Mouse (Mus musculus): ENCODE results near the gene Nppb. TPM values are rescaled to one million over a fixed set of nuclear protein-coding genes. Genes with fewer than 3 reads are reported as not detected.

Nppb gene
- polyA plus RNA-seq (2015; fragmentation: Nextera tagmentation; extraction: Ambion mirVana), result not detected in 2 replicates

DNA sequence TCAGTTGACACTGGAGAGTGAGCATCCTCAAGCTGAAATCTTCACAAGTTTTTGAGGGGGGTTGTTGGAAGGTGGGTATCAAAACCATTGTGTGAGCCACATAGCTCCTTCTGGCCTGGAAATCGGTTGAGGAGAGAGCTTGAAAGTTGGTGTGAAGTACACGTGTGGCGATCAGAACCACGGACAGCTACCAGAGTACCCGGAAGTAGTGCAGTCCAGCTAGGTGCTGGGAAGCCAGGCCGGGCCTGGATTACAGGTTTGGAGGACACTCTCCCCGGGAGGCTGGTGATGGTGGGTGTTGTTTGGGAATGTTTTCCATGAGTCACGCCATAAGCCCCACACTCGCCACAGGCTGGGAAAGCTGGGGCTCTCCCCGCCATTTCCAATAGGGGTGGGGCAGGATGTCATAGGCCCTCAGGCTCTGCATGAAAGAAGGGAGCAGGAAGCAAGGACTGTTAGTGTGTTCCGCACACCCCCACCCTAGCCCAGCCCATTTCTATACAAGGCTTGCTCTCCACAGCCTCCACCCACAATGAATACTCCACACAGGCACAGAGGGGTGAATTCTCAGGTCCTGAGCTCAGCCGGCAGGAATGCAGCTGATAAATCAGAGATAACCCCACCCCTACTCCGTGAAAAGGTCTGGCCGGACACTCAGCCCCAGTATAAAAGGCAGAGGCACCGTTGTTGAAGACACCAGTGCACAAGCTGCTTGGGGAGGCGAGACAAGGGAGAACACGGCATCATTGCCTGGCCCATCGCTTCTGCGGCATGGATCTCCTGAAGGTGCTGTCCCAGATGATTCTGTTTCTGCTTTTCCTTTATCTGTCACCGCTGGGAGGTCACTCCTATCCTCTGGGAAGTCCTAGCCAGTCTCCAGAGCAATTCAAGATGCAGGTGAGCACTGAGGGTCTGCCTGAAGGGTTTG lies at the start of gene Nppb:
Nppb (plus strand) TSS at position 584 of the 928 bp plus-strand sequence.
- H3K9me3 ChIP-seq, result no peaks in the 10 kb centered on the region
- H3K4me3 ChIP-seq (replicated peaks), result no peak within 1 kb of the TSS
- no peak within 1 kb of the TSS for H3K9ac ChIP-seq
- WGBS, result 26% methylated on average over 20 of the region's 20 CpGs
- peak; percentile 75 for ATAC-seq
- H3K4me1 ChIP-seq (replicated peaks), result no peaks in the 10 kb centered on the region
- no peaks in the 10 kb centered on the region; the same call in 1 of the 2 replicates for H3K27me3 ChIP-seq (replicated peaks)
- H3K4me2 ChIP-seq (replicated peaks), result peak within 1 kb of the TSS; percentile 39; the same call in 1 of the 2 replicates
- no peaks in the 10 kb centered on the region for H3K36me3 ChIP-seq
- no peak within 1 kb of the TSS for H3K27ac ChIP-seq

DNA sequence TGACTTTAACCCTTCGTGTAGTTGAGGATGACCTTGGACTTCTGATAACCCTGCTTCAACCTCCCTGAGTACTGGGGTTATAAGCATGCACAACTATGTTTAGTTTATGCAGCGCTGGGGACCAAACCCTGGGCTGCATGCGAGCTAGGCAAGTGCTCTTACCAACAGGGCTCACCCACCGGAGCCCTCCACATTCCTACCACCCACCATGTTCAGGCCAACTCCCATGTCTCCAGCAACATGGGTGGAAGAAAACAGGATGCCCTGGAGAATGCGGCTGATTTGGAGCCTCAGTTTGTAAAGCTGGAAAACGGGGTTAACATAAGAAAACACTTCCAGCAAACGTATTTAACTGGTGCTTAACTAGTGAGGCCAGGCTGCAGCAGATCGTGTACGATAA lies 49.7 kb upstream of the Nppb start:
- H3K27me3 ChIP-seq (replicated peaks), result no peaks in the 10 kb centered on the region
- peak overlapping the region; percentile 66 for H3K4me3 ChIP-seq (replicated peaks)
- WGBS, result 21% methylated on average over 9 of the region's 9 CpGs
- peak overlapping the region; percentile 75 for H3K9ac ChIP-seq
- H3K36me3 ChIP-seq, result no peaks in the 10 kb centered on the region
- no peaks in the 10 kb centered on the region for H3K9me3 ChIP-seq
- no peak for ATAC-seq
- peaks cover 15% of the 10 kb centered on the region for H3K4me1 ChIP-seq (replicated peaks)
- no peak overlapping the region for H3K27ac ChIP-seq
- H3K4me2 ChIP-seq (replicated peaks), result peak overlapping the region; percentile 87

DNA sequence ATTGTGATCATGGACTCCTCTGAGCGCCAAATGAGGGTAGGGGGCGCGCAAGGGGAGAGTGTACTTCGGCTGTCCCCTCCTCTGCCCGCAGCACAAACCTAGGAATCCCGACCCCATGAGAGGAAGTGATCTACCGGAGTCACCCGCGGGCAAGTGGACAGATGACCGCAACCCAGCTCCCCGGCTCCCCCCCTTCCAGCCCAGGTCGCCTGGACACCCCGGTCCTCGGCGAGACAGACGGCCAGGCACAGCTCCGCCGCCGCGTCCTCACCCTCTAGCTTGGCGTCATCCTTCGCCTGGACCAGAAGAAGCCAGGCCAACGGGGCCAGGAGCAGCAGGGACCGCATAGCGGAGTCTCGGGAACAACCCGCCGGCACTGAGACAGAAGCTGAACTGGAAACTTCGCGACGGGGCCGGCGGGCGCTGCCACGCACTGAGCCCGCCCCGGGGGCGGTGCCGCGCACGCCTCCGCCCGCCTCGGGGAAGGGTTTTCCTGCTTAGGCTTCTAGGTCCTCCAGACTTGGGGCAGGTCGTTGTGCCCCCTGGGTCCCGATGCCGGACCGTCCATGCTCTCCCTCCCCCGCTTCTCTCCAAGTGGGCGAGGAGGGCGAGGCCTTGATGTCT lies 49.1 kb upstream of the Nppb start, which contains the start of gene Plod1:
Plod1 (minus strand) TSS at position 437 of the 624 bp plus-strand sequence.
- Histone ChIP-seq H3K9me3 (no peaks in the 10 kb centered on the region), H3K4me1 (replicated peaks) (peaks cover 15% of the 10 kb centered on the region)
- under 1% methylated on average over 51 of the region's 51 CpGs for WGBS

DNA sequence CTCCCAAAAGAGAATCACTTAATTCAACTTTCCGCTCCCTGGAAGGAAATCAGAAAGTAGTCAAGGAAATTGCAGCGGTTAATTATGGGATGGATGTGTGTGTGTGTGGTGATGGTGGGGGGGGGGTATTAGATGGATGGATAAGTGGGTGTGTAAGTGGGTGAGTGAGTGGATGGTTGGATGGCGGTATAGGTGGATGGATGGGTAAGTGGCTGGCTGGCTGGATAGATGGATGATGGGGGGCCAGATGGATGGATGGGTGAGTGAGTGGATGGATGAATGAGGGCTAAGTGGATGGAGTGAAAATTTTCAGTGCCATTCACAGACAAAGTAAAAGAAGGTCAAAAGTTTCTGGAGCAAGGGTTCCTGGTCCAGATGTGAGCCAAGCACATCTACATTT lies 48.6 kb upstream of the Nppb start:
- H3K4me1 ChIP-seq (replicated peaks), result peaks cover 20% of the 10 kb centered on the region
- ATAC-seq, result no peak

More for the DNA sequence above, 49.1 kb upstream of the Nppb start, which contains the start of gene Plod1:
- Histone ChIP-seq H3K36me3 (no peaks in the 10 kb centered on the region), H3K27ac (peak within 1 kb of the TSS; percentile 72; the same call in 1 of the 2 replicates), H3K4me3 (replicated peaks) (peak within 1 kb of the TSS; percentile 66), H3K4me2 (replicated peaks) (peak within 1 kb of the TSS; percentile 87), H3K27me3 (replicated peaks) (no peaks in the 10 kb centered on the region), H3K9ac (peak within 1 kb of the TSS; percentile 75)
- peak; percentile 70 for ATAC-seq

GRCm38 (mm10) chr4:147937486-147937885 lies 48.1 kb upstream of the Nppb start:
- H3K4me2 ChIP-seq (replicated peaks), result no peak overlapping the region
- 61% methylated on average over 5 of the region's 5 CpGs for WGBS
- ATAC-seq, result no peak

More for the DNA sequence above, 48.6 kb upstream of the Nppb start:
- Histone ChIP-seq H3K9me3 (no peaks in the 10 kb centered on the region), H3K4me2 (replicated peaks) (peak overlapping the region; percentile 87), H3K4me3 (replicated peaks) (peak overlapping the region; percentile 66), H3K36me3 (no peaks in the 10 kb centered on the region), H3K27me3 (replicated peaks) (no peaks in the 10 kb centered on the region), H3K9ac (peak overlapping the region; percentile 75), H3K27ac (no peak overlapping the region)
- WGBS, result 49% methylated on average over 3 of the region's 3 CpGs

GRCm38 (mm10) chr4:147938148-147939096 lies 47.2 kb upstream of the Nppb start:
- Histone ChIP-seq H3K9ac (no peak overlapping the region), H3K4me2 (replicated peaks) (no peak overlapping the region)

More at GRCm38 (mm10) chr4:147937486-147937885, 48.1 kb upstream of the Nppb start:
- H3K4me3 ChIP-seq (replicated peaks), result no peak overlapping the region
- no peaks in the 10 kb centered on the region for H3K27me3 ChIP-seq (replicated peaks)
- H3K27ac ChIP-seq, result no peak overlapping the region
- H3K4me1 ChIP-seq (replicated peaks), result peaks cover 24% of the 10 kb centered on the region
- H3K9ac ChIP-seq, result no peak overlapping the region
- H3K9me3 ChIP-seq, result no peaks in the 10 kb centered on the region
- no peaks in the 10 kb centered on the region for H3K36me3 ChIP-seq

DNA sequence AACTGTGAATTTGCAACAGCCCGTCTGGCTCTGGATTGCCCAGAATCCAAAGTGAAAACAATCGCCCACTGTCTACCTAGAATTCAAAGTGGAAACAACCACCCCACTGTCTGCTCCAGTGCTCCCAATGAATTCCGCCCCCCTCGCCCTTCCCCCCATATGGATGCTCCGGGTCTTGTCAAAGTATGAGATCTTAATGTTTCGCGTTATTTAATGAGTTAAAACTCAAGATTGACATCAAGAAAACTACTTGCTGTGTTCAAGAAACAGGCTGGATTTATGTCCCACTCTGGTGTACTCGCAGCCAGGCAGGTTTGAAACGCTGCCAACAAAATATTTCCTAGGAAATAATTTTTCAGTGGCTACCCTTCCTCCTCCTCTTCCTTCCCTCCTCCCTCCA lies 45.5 kb upstream of the Nppb start:
- H3K4me1 ChIP-seq (replicated peaks), result peaks cover 25% of the 10 kb centered on the region
- H3K9ac ChIP-seq, result no peak overlapping the region
- no peaks in the 10 kb centered on the region for H3K9me3 ChIP-seq
- peak overlapping the region; percentile 35 for H3K4me2 ChIP-seq (replicated peaks)
- H3K4me3 ChIP-seq (replicated peaks), result no peak overlapping the region
- peak overlapping the region; percentile 61 for H3K27ac ChIP-seq
- H3K36me3 ChIP-seq, result peaks cover 8% of the 10 kb centered on the region
- WGBS, result 47% methylated on average over 9 of the region's 9 CpGs
- no peaks in the 10 kb centered on the region for H3K27me3 ChIP-seq (replicated peaks)
- ATAC-seq, result peak; percentile 3; the same call in 1 of the 2 replicates

More at GRCm38 (mm10) chr4:147938148-147939096, 47.2 kb upstream of the Nppb start:
- no peak for ATAC-seq
- no peaks in the 10 kb centered on the region for H3K9me3 ChIP-seq
- peak overlapping the region; percentile 70 for H3K27ac ChIP-seq
- H3K27me3 ChIP-seq (replicated peaks), result no peaks in the 10 kb centered on the region
- H3K36me3 ChIP-seq, result no peaks in the 10 kb centered on the region
- no peak overlapping the region for H3K4me3 ChIP-seq (replicated peaks)
- WGBS, result 41% methylated on average over 14 of the region's 14 CpGs
- peaks cover 30% of the 10 kb centered on the region for H3K4me1 ChIP-seq (replicated peaks)

DNA sequence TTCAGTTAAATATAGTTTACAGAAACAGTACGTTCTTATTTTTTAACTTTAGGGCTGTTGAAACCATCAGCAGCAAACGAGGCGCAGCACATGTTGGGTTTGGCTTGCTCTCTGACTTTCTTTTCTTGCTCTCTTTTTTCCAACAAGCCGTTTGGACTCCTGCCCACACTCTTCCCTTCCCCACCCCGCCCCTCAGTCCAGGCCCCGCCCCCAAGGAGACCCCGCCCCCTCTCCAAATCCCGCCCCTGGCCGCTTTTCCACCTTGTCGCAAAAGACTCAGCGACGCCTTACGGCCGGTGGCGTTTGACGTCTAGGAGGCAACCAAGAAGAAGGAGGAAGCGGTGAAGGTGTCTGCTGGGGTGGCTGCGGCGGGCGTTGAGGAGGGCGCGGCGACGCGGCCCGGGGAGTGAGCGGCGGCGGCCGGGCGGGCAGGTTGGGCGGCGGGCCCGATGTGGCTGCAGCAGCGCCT lies 45.0 kb upstream of the Nppb start, which contains the start of gene 2510039O18Rik:
2510039O18Rik (plus strand) TSS at position 320 of the 469 bp plus-strand sequence.
- 2% methylated on average over 27 of the region's 35 CpGs for WGBS
- peak within 1 kb of the TSS; percentile 95 for H3K4me3 ChIP-seq (replicated peaks)
- H3K36me3 ChIP-seq, result peaks cover 12% of the 10 kb centered on the region
- peaks cover 25% of the 10 kb centered on the region for H3K4me1 ChIP-seq (replicated peaks)
- ATAC-seq, result peak; percentile 72
- no peaks in the 10 kb centered on the region for H3K9me3 ChIP-seq
- no peaks in the 10 kb centered on the region for H3K27me3 ChIP-seq (replicated peaks)
- H3K4me2 ChIP-seq (replicated peaks), result peak within 1 kb of the TSS; percentile 87
- peak within 1 kb of the TSS; percentile 72 for H3K27ac ChIP-seq
- H3K9ac ChIP-seq, result peak within 1 kb of the TSS; percentile 90

GRCm38 (mm10) chr4:147941045-147942020 lies 44.3 kb upstream of the Nppb start:
- Histone ChIP-seq H3K27me3 (replicated peaks) (no peaks in the 10 kb centered on the region), H3K4me1 (replicated peaks) (peaks cover 25% of the 10 kb centered on the region), H3K4me3 (replicated peaks) (peak overlapping the region; percentile 95), H3K27ac (peak overlapping the region; percentile 72), H3K36me3 (peaks cover 20% of the 10 kb centered on the region), H3K4me2 (replicated peaks) (peak overlapping the region; percentile 87), H3K9me3 (no peaks in the 10 kb centered on the region), H3K9ac (peak overlapping the region; percentile 90)
- WGBS, result 5% methylated on average over 88 of the region's 88 CpGs
- ATAC-seq, result peak; percentile 78

DNA sequence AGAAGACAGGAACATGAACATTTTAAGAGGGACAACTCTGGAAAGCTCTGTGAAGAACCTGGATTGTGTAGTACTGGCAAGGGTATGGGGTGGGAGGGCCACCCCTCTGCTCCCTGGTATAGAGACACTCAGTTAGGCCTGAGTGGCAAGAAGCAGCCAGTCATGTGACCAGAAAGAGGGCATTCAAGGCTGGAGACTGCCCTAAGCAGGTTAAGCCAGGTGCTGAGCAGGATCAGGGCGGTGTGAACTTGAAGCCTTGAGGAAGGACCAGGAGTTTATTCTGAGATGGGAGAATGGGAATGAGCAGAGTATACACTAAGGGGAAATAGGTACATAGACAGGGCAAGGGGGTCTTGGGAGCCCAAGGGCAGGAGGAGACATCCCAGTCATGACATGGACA lies 42.6 kb upstream of the Nppb start:
- Histone ChIP-seq H3K27ac (no peak overlapping the region), H3K4me3 (replicated peaks) (no peak overlapping the region), H3K4me2 (replicated peaks) (peak overlapping the region; percentile 87; the same call in 1 of the 2 replicates), H3K4me1 (replicated peaks) (peaks cover 24% of the 10 kb centered on the region), H3K9ac (no peak overlapping the region), H3K36me3 (peaks cover 22% of the 10 kb centered on the region), H3K27me3 (replicated peaks) (no peaks in the 10 kb centered on the region), H3K9me3 (no peaks in the 10 kb centered on the region)
- no peak for ATAC-seq
- 90% methylated on average over 1 of the region's 1 CpGs for WGBS
